In genomic region chr13:92675308-92675707, GRCm38 (mm10) we compare ENCODE assay signal across 17 mouse cellular contexts.
A peak's percentile ranks its signal among the peaks of the same experiment; 100 is the strongest.
DNase-seq lines count a peak whose midpoint lies in the region; ATAC-seq and TF ChIP-seq lines count a peak whose summit lies in the region.
"Had no signal": no experiment of that assay in that cellular context is flagged by ENCODE, and none has a peak within 500 bp of the region (broad histone marks: within the 10 kb centered on the region; RNA-seq: fewer than 3 reads in every experiment).

No protein-coding gene starts in this region.

- H3K4me1 ChIP-seq in intestine, embryonic 16.5 days (ENCODE audit: control insufficient read depth, insufficient read depth, low read length) = peaks cover 37% of the 10 kb centered on the region
- no peaks in the 10 kb centered on the region; the same call in 1 of the 2 replicates for H3K4me1 ChIP-seq in intestine, postnatal 0 days (replicated peaks; ENCODE audit: control insufficient read depth, insufficient read depth, low read length)
- peaks cover 36% of the 10 kb centered on the region for H3K4me1 ChIP-seq in lung, embryonic 16.5 days (replicated peaks; ENCODE audit: control insufficient read depth, insufficient read depth, low read length)
- peaks cover 38% of the 10 kb centered on the region for H3K4me1 ChIP-seq in embryonic facial prominence, embryonic 14.5 days (ENCODE audit: control insufficient read depth, insufficient read depth, low read length)
- peaks cover 40% of the 10 kb centered on the region for H3K4me1 ChIP-seq in stomach, embryonic 14.5 days (ENCODE audit: control insufficient read depth, insufficient read depth, low read length)
- H3K4me1 ChIP-seq: midbrain, embryonic 12.5 days had no signal

- H3K9me3 ChIP-seq in intestine, embryonic 16.5 days (ENCODE audit: control insufficient read depth, low read length) = no peaks in the 10 kb centered on the region
- H3K9me3 ChIP-seq in intestine, postnatal 0 days (ENCODE audit: control insufficient read depth) = no peaks in the 10 kb centered on the region
- no peaks in the 10 kb centered on the region for H3K9me3 ChIP-seq in lung, embryonic 16.5 days (ENCODE audit: control insufficient read depth, low read length)
- H3K9me3 ChIP-seq in embryonic facial prominence, embryonic 14.5 days (ENCODE audit: control insufficient read depth, low read length) = no peaks in the 10 kb centered on the region
- H3K9me3 ChIP-seq in stomach, embryonic 14.5 days (ENCODE audit: control insufficient read depth, low read depth, low read length) = no peaks in the 10 kb centered on the region
- H3K9me3 ChIP-seq: midbrain, embryonic 12.5 days; neural tube, embryonic 15.5 days had no signal

- WGBS in intestine, embryonic 16.5 days = 49% methylated on average over 3 of the region's 3 CpGs
- 61% methylated on average over 3 of the region's 3 CpGs for WGBS in intestine, postnatal 0 days
- WGBS in lung, embryonic 16.5 days = 45% methylated on average over 3 of the region's 3 CpGs
- WGBS in embryonic facial prominence, embryonic 14.5 days = 31% methylated on average over 3 of the region's 3 CpGs
- WGBS in stomach, embryonic 14.5 days = 63% methylated on average over 3 of the region's 3 CpGs

- no peak overlapping the region for H3K4me3 ChIP-seq in intestine, embryonic 16.5 days (ENCODE audit: low read length)
- no peak overlapping the region for H3K4me3 ChIP-seq in intestine, postnatal 0 days (ENCODE audit: low read depth, low read length)
- no peak overlapping the region for H3K4me3 ChIP-seq in lung, embryonic 16.5 days (ENCODE audit: low read length)
- H3K4me3 ChIP-seq in embryonic facial prominence, embryonic 14.5 days (ENCODE audit: low read depth, low read length) = no peak overlapping the region
- no peak overlapping the region for H3K4me3 ChIP-seq in stomach, embryonic 14.5 days (ENCODE audit: low read depth, low read length)
- H3K4me3 ChIP-seq: midbrain, embryonic 12.5 days; neural tube, embryonic 15.5 days had no signal

- peak; percentile 45; the same call in 1 of the 2 replicates for ATAC-seq in intestine, embryonic 16.5 days
- no peak for ATAC-seq in intestine, postnatal 0 days
- ATAC-seq in lung, embryonic 16.5 days (ENCODE audit: low read depth) = no peak
- ATAC-seq in embryonic facial prominence, embryonic 14.5 days (ENCODE audit: low read depth) = peak; percentile 60
- no peak for ATAC-seq in stomach, embryonic 14.5 days (ENCODE audit: insufficient number of reproducible peaks, insufficient read depth, low FRiP score, low read depth)

- H3K27me3 ChIP-seq in intestine, embryonic 16.5 days (replicated peaks; ENCODE audit: control insufficient read depth, insufficient read depth, low read length) = no peaks in the 10 kb centered on the region
- H3K27me3 ChIP-seq in intestine, postnatal 0 days (replicated peaks; ENCODE audit: control insufficient read depth, insufficient read depth, low read length) = no peaks in the 10 kb centered on the region
- no peaks in the 10 kb centered on the region for H3K27me3 ChIP-seq in lung, embryonic 16.5 days (ENCODE audit: control insufficient read depth, insufficient read depth, low read depth, low read length)
- no peaks in the 10 kb centered on the region for H3K27me3 ChIP-seq in embryonic facial prominence, embryonic 14.5 days (replicated peaks; ENCODE audit: control insufficient read depth, insufficient read depth, low read length)
- no peaks in the 10 kb centered on the region for H3K27me3 ChIP-seq in stomach, embryonic 14.5 days (ENCODE audit: control insufficient read depth, insufficient read depth, low read length)
- H3K27me3 ChIP-seq: midbrain, embryonic 12.5 days; neural tube, embryonic 15.5 days had no signal

- TF ChIP-seq CTCF in intestine, postnatal 0 days (IDR thresholded peaks at IDR 0.05; ENCODE audit: low read depth) = no peak

- 0 out of 2 replicates have a peak overlapping the region, but pooled peaks have one; percentile 45 for H3K27ac ChIP-seq in intestine, embryonic 16.5 days (ENCODE audit: low read length)
- no peak overlapping the region for H3K27ac ChIP-seq in intestine, postnatal 0 days (ENCODE audit: low read depth, low read length)
- H3K27ac ChIP-seq in lung, embryonic 16.5 days (ENCODE audit: low read length) = peak overlapping the region; percentile 23; the same call in 1 of the 2 replicates
- H3K27ac ChIP-seq in embryonic facial prominence, embryonic 14.5 days (replicated peaks; ENCODE audit: low read depth, low read length) = peak overlapping the region; percentile 50; the same call in 1 of the 2 replicates
- H3K27ac ChIP-seq in stomach, embryonic 14.5 days (ENCODE audit: low read length) = peak overlapping the region; percentile 30; the same call in 1 of the 2 replicates
- H3K27ac ChIP-seq: hindbrain, embryonic 14.5 days; liver, embryonic 14.5 days; midbrain, embryonic 12.5 days had no signal

- no peaks in the 10 kb centered on the region for H3K36me3 ChIP-seq in intestine, embryonic 16.5 days (ENCODE audit: control insufficient read depth, insufficient read depth, low read length)
- H3K36me3 ChIP-seq in intestine, postnatal 0 days (ENCODE audit: control insufficient read depth, insufficient read depth) = no peaks in the 10 kb centered on the region
- no peaks in the 10 kb centered on the region for H3K36me3 ChIP-seq in lung, embryonic 16.5 days (ENCODE audit: control insufficient read depth, insufficient read depth, low read length)
- H3K36me3 ChIP-seq in embryonic facial prominence, embryonic 14.5 days (ENCODE audit: control insufficient read depth, insufficient read depth, low read length) = no peaks in the 10 kb centered on the region
- no peaks in the 10 kb centered on the region for H3K36me3 ChIP-seq in stomach, embryonic 14.5 days (ENCODE audit: control insufficient read depth, insufficient read depth, low read length)
- H3K36me3 ChIP-seq: midbrain, embryonic 12.5 days; neural tube, embryonic 15.5 days had no signal

- H3K4me2 ChIP-seq in intestine, embryonic 16.5 days (ENCODE audit: low read depth, low read length) = no peak overlapping the region
- no peak overlapping the region for H3K4me2 ChIP-seq in intestine, postnatal 0 days (replicated peaks; ENCODE audit: low read depth)
- no peak overlapping the region for H3K4me2 ChIP-seq in lung, embryonic 16.5 days (ENCODE audit: low read depth, low read length)
- no peak overlapping the region for H3K4me2 ChIP-seq in embryonic facial prominence, embryonic 14.5 days (ENCODE audit: low read depth, low read length)
- H3K4me2 ChIP-seq in stomach, embryonic 14.5 days (replicated peaks; ENCODE audit: low read depth, low read length) = no peak overlapping the region
- H3K4me2 ChIP-seq: hindbrain, embryonic 14.5 days; midbrain, embryonic 12.5 days; neural tube, embryonic 15.5 days had no signal

- no peak for DNase-seq in lung, adult 18-20 months
- no peak for DNase-seq in embryonic facial prominence, embryonic 14.5 days (ENCODE audit: low spot score)
- DNase-seq in frontal cortex, postnatal 14 days (ENCODE audit: low spot score in 2 of 2) = no peak
- no peak for DNase-seq in right cerebral cortex, postnatal 10 days (ENCODE audit: low spot score in 2 of 2)
- DNase-seq: cerebellum, adult 9-11 months; embryo, embryonic 11 days; heart, adult 18-20 months; kidney, adult 8-10 months; lung, postnatal 4 days had no signal

- no peak overlapping the region for H3K9ac ChIP-seq in intestine, embryonic 16.5 days (ENCODE audit: low read depth, low read length)
- H3K9ac ChIP-seq in intestine, postnatal 0 days (ENCODE audit: low read depth, low read length) = no peak overlapping the region
- H3K9ac ChIP-seq in lung, embryonic 16.5 days (ENCODE audit: low read length) = no peak overlapping the region
- H3K9ac ChIP-seq in embryonic facial prominence, embryonic 14.5 days (ENCODE audit: low read depth, low read length) = no peak overlapping the region
- H3K9ac ChIP-seq in stomach, embryonic 14.5 days (replicated peaks; ENCODE audit: low read depth, low read length) = no peak overlapping the region
- H3K9ac ChIP-seq: hindbrain, embryonic 14.5 days; liver, embryonic 14.5 days; midbrain, embryonic 12.5 days; neural tube, embryonic 15.5 days had no signal

Comparison
In these comparisons a context has a peak if more than half of its experiments do, and no peak if none do; other contexts are left out.
1. ATAC-seq: peak in intestine, embryonic 16.5 days (single experiment) and embryonic facial prominence, embryonic 14.5 days (single experiment); none in intestine, postnatal 0 days (single experiment), lung, embryonic 16.5 days (single experiment) and stomach, embryonic 14.5 days (single experiment).